Mouse (Mus musculus): ENCODE results near the gene Syk.
A peak's percentile ranks its signal among the peaks of the same experiment; 100 is the strongest.

Syk gene

GRCm38 (mm10) chr13:52598233-52598632 is 15.3 kb downstream of the Syk start:
- no peak for DNase-seq (ENCODE audit: extremely low spot score, low spot score)

- no peak for DNase-seq (ENCODE audit: extremely low spot score, low spot score)
Measured at GRCm38 (mm10) chr13:52600015-52600643, 17.2 kb downstream of the Syk start.

GRCm38 (mm10) chr13:52602752-52603151 is 19.8 kb downstream of the Syk start:
- no peak for DNase-seq (ENCODE audit: extremely low spot score, low spot score)

GRCm38 (mm10) chr13:52603704-52604349 is 20.9 kb downstream of the Syk start:
- no peak for DNase-seq (ENCODE audit: extremely low spot score, low spot score)

- DNase-seq (ENCODE audit: extremely low spot score, low spot score), result no peak
Measured at GRCm38 (mm10) chr13:52605006-52605405, 22.0 kb downstream of the Syk start.

GRCm38 (mm10) chr13:52605911-52606310 is 22.9 kb downstream of the Syk start:
- DNase-seq (ENCODE audit: extremely low spot score, low spot score), result no peak

- DNase-seq (ENCODE audit: extremely low spot score, low spot score), result no peak
Measured at GRCm38 (mm10) chr13:52606656-52607275, 23.8 kb downstream of the Syk start.

- no peak for DNase-seq (ENCODE audit: extremely low spot score, low spot score)
Measured at GRCm38 (mm10) chr13:52607964-52608363, 25.0 kb downstream of the Syk start.

GRCm38 (mm10) chr13:52610463-52610862 is 27.5 kb downstream of the Syk start:
- no peak for DNase-seq (ENCODE audit: extremely low spot score, low spot score)

GRCm38 (mm10) chr13:52613266-52613665 is 30.3 kb downstream of the Syk start:
- DNase-seq (ENCODE audit: extremely low spot score, low spot score), result no peak

GRCm38 (mm10) chr13:52615085-52615484 is 32.1 kb downstream of the Syk start:
- no peak for DNase-seq (ENCODE audit: extremely low spot score, low spot score)

- no peak for DNase-seq (ENCODE audit: extremely low spot score, low spot score)
Measured at GRCm38 (mm10) chr13:52617096-52617714, 34.2 kb downstream of the Syk start.

GRCm38 (mm10) chr13:52618592-52618991 is 35.6 kb downstream of the Syk start:
- no peak for DNase-seq (ENCODE audit: extremely low spot score, low spot score)

- no peak for DNase-seq (ENCODE audit: extremely low spot score, low spot score)
Measured at GRCm38 (mm10) chr13:52619482-52619881, 36.5 kb downstream of the Syk start.

GRCm38 (mm10) chr13:52624038-52624437 is 41.1 kb downstream of the Syk start:
- DNase-seq (ENCODE audit: extremely low spot score, low spot score), result peak; percentile 76

- DNase-seq (ENCODE audit: extremely low spot score, low spot score), result peak; percentile 56
Measured at GRCm38 (mm10) chr13:52628602-52629001, 45.6 kb downstream of the Syk start.

- DNase-seq (ENCODE audit: extremely low spot score, low spot score), result no peak
Measured at GRCm38 (mm10) chr13:52631624-52632023, 48.7 kb downstream of the Syk start.

GRCm38 (mm10) chr13:52635484-52635883 is 52.5 kb downstream of the Syk start:
- no peak for DNase-seq (ENCODE audit: extremely low spot score, low spot score)

- DNase-seq (ENCODE audit: extremely low spot score, low spot score), result no peak
Measured at GRCm38 (mm10) chr13:52636176-52636748, 53.3 kb downstream of the Syk start.

GRCm38 (mm10) chr13:52646566-52646965 is 63.6 kb downstream of the Syk start:
- DNase-seq (ENCODE audit: extremely low spot score, low spot score), result no peak

GRCm38 (mm10) chr13:52647996-52648712 is 65.2 kb downstream of the Syk start:
- DNase-seq (ENCODE audit: extremely low spot score, low spot score), result no peak

Data from neural tube, embryonic 10.5 days (tissue).